Mouse (Mus musculus): ENCODE results near the gene Rbfox1.

GRCm38 (mm10) chr16:7207599-7207998 lies 1322.4 kb downstream of the Rbfox1 start:
- TF ChIP-seq CTCF (IDR thresholded peaks at IDR 0.05; ENCODE audit: borderline replicate concordance, extremely low read depth, insufficient read depth, insufficient read length) (no peak), POLR2A (IDR thresholded peaks at IDR 0.05; ENCODE audit: borderline replicate concordance, extremely low read depth, insufficient read depth, insufficient read length, poor library complexity, severe bottlenecking) (no peak)

Measured in brain, embryonic 14.5 days (tissue).